Mouse (Mus musculus) hindbrain, embryonic 15.5 days (tissue): ENCODE measurements around the gene 1500009L16Rik. TPM values are rescaled to one million over a fixed set of nuclear protein-coding genes. Genes with fewer than 3 reads are reported as not detected.
A peak's percentile ranks its signal among the peaks of the same experiment; 100 is the strongest.

ENCODE experiments used
- ATAC-seq: fragments of 200-750 bp; cut with Nextera tagmentation; 2 replicates; pipeline ENCODE4 v1.8.0; 2017; ENCODE audit warnings: low read depth, moderate number of reproducible peaks, moderate TSS enrichment; ENCODE audit not compliant: low FRiP score
- H3K27ac ChIP-seq: fragments of 300-500 bp; sonication (generic); replicated peaks from 2 replicates; pipeline ENCODE4 v1.5.1; 2015; ENCODE audit warnings: mild to moderate bottlenecking, inconsistent platforms
- H3K27me3 ChIP-seq: fragments of 300-500 bp; sonication (generic); 2 replicates; pipeline ENCODE4 v1.6.1; 2015; ENCODE audit warnings: control low read depth, inconsistent platforms
- H3K36me3 ChIP-seq: fragments of 300-500 bp; sonication (generic); 2 replicates; pipeline ENCODE4 v1.6.1; 2015; ENCODE audit warnings: control low read depth, inconsistent platforms
- H3K4me1 ChIP-seq: fragments of 300-500 bp; sonication (generic); replicated peaks from 2 replicates; pipeline ENCODE4 v1.6.1; 2015; ENCODE audit warnings: control low read depth, inconsistent platforms
- H3K4me2 ChIP-seq: fragments of 300-500 bp; sonication (generic); 2 replicates; pipeline ENCODE4 v1.6.1; 2015; ENCODE audit warnings: moderate library complexity, mild to moderate bottlenecking, inconsistent platforms
- H3K4me3 ChIP-seq: fragments of 300-500 bp; sonication (generic); 2 replicates; pipeline ENCODE4 v1.5.1; 2015; ENCODE audit warnings: mild to moderate bottlenecking, inconsistent platforms
- H3K9ac ChIP-seq: fragments of 300-500 bp; sonication (generic); 2 replicates; pipeline ENCODE4 v1.6.1; 2015; ENCODE audit warnings: inconsistent platforms
- H3K9me3 ChIP-seq: fragments of 300-500 bp; sonication (generic); 2 replicates; pipeline ENCODE4 v1.6.1; 2016; ENCODE audit warnings: control low read depth, inconsistent platforms
- WGBS: fragments of 180-500 bp; shearing (Covaris S2); methylation state at CpG from one replicate; pipeline ENCODE4 v1.1.7; 2015; 5-methylcytosine and 5-hydroxymethylcytosine counted together
- polyA plus RNA-seq: library from polyadenylated mRNA; unstranded; fragments of >200 nt; fragmentation: Nextera tagmentation; extraction: Ambion mirVana; gene quantifications from 2 replicates; pipeline ENCODE4 v1.2.1, GENCODE M21; 2015

Gene 1500009L16Rik
- polyA plus RNA-seq = 82.8 and 89.7 TPM in 2 replicates

GRCm38 (mm10) chr10:83722579-83723031, at the start of gene 1500009L16Rik:
Gene 1500009L16Rik (plus strand): TSS chr10:83722865.
- no peaks in the 10 kb centered on the region for H3K36me3 ChIP-seq
- H3K4me3 ChIP-seq = peak within 1 kb of the TSS; percentile 65
- ATAC-seq = peak; percentile 99
- under 1% methylated on average over 29 of the region's 37 CpGs for WGBS
- H3K9me3 ChIP-seq = no peaks in the 10 kb centered on the region
- no peaks in the 10 kb centered on the region for H3K27me3 ChIP-seq
- peak within 1 kb of the TSS; percentile 65 for H3K9ac ChIP-seq
- peak within 1 kb of the TSS; percentile 62 for H3K4me2 ChIP-seq
- H3K4me1 ChIP-seq = peaks cover 17% of the 10 kb centered on the region
- H3K27ac ChIP-seq = no peak within 1 kb of the TSS; the same call in 1 of the 2 replicates

DNA sequence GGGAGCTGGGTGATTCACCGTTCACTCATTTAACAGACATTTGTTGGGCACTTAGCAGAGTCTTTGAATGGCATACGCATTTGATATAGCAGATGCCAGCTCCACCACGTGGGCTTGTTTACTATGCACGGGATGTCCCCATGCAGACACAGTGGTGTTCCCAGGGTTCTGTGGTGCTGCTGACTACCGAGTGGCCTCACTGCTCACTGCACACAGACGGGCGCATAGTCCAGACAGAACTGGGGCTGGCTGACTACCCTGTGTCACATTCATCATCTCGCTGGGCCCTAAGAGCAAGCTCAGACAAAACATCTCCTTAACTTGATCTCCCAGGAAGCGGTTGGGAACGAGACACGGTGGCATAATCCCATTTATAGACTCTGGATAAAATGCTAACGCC, 41.3 kb upstream of the 1500009L16Rik start:
- Histone ChIP-seq H3K27me3 (no peaks in the 10 kb centered on the region), H3K36me3 (no peaks in the 10 kb centered on the region), H3K9me3 (no peaks in the 10 kb centered on the region), H3K4me3 (no peak overlapping the region), H3K27ac (no peak overlapping the region), H3K4me1 (no peaks in the 10 kb centered on the region), H3K9ac (no peak overlapping the region), H3K4me2 (no peak overlapping the region)
- whole genome bisulfite sequencing = 82% methylated on average over 12 of the region's 12 CpGs
- ATAC-seq = no peak

- 90% methylated on average over 2 of the region's 2 CpGs for WGBS
- ATAC-seq = no peak
- Histone ChIP-seq H3K4me3 (no peak overlapping the region), H3K27ac (no peak overlapping the region), H3K4me2 (no peak overlapping the region), H3K27me3 (no peaks in the 10 kb centered on the region), H3K36me3 (no peaks in the 10 kb centered on the region), H3K9ac (no peak overlapping the region), H3K4me1 (no peaks in the 10 kb centered on the region), H3K9me3 (no peaks in the 10 kb centered on the region)
Measured at GRCm38 (mm10) chr10:83688215-83688614, 34.5 kb upstream of the 1500009L16Rik start.

DNA sequence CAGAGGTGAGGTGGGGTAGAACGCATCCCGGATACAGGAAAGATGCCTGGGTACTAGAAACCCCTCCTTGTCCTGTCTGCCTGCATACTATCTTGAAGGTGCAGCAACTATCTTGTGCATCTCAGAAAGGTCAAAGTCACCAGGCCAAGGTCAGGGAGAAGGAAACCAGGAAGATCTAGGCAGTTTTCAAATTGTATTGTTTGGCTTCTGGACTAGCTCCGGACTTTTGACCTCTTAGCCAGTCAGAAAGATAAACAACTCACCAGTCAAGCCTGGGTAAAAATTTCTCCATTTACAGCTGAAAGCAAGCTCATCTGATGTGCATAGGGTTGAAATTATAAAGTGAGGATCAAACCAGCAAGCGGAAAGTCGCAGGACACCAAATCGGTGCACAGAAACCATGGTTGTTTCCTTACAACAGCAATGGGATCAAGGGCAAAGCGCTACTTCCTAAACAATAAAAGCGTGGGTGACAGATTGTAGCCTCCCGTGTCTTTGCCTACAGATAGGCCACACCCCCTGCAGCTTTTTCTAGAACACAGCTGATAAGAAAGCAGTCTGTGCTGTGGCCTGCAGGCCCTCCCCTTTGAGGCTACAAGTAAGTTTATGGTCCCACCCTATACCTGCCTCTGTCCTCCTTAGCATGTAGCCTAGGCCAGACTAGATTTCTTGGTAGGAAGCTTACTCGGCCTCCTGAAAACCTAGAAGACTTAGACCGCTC, 30.3 kb upstream of the 1500009L16Rik start:
- Histone ChIP-seq H3K4me1 (no peaks in the 10 kb centered on the region), H3K27ac (no peak overlapping the region), H3K4me3 (no peak overlapping the region), H3K9me3 (no peaks in the 10 kb centered on the region), H3K27me3 (no peaks in the 10 kb centered on the region), H3K36me3 (no peaks in the 10 kb centered on the region), H3K9ac (no peak overlapping the region), H3K4me2 (no peak overlapping the region)
- no peak for ATAC-seq
- WGBS = 85% methylated on average over 11 of the region's 11 CpGs

DNA sequence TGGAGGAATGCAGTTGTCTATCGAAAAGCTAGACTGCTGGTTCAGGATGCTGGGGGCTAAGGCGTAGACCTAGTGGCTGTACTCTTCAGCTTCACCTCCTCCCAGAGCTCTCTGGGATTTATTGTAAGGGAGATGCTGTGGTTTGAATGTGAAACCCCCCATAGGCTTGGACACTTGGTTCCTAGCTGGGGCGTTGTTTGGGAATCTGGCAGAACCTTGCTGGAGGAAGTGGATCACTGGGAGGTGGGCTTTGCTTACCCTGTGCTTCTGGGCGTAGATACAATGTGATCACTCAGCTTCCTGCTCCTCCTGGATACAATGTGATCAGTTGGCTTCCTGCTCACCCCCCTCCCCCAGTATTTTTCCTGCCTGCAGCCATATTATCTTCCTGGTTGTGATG, 26.4 kb upstream of the 1500009L16Rik start:
- no peak overlapping the region for H3K9ac ChIP-seq
- no peak overlapping the region for H3K27ac ChIP-seq
- no peak overlapping the region for H3K4me2 ChIP-seq
- H3K36me3 ChIP-seq = no peaks in the 10 kb centered on the region
- no peaks in the 10 kb centered on the region for H3K9me3 ChIP-seq
- H3K4me1 ChIP-seq = no peaks in the 10 kb centered on the region
- no peaks in the 10 kb centered on the region for H3K27me3 ChIP-seq
- H3K4me3 ChIP-seq = no peak overlapping the region
- WGBS = 86% methylated on average over 4 of the region's 4 CpGs
- no peak for ATAC-seq

DNA sequence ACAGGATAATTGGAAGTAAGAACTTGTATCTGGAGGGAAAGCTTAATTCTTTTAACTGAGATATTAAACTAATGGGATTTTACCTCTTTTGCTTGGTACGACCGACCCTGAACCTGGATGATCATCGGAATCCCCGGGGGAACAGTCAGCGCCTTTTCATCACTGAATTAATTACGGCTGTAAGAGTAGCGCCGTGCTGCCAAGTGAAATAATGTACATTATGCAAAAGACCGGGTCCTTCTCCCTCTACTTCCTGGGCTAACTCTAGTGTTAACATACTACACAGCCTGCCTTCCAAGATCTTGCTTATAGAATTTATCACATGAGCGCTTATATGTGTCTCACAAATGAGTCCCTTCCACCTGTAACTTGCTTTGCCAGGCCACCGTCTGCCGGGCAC, 16.0 kb upstream of the 1500009L16Rik start:
- Histone ChIP-seq H3K9me3 (no peaks in the 10 kb centered on the region), H3K27ac (no peak overlapping the region), H3K4me1 (no peaks in the 10 kb centered on the region), H3K9ac (no peak overlapping the region), H3K27me3 (no peaks in the 10 kb centered on the region), H3K36me3 (no peaks in the 10 kb centered on the region), H3K4me3 (no peak overlapping the region), H3K4me2 (no peak overlapping the region)
- ATAC-seq = peak; percentile 66
- 76% methylated on average over 12 of the region's 12 CpGs for WGBS

- Histone ChIP-seq H3K4me3 (no peak overlapping the region), H3K36me3 (no peaks in the 10 kb centered on the region), H3K27me3 (no peaks in the 10 kb centered on the region), H3K4me1 (peaks cover 4% of the 10 kb centered on the region; the same call in 1 of the 2 replicates), H3K4me2 (no peak overlapping the region), H3K9ac (no peak overlapping the region), H3K9me3 (no peaks in the 10 kb centered on the region), H3K27ac (no peak overlapping the region)
- 61% methylated on average over 3 of the region's 3 CpGs for WGBS
- no peak for ATAC-seq
Measured at GRCm38 (mm10) chr10:83709920-83710319, 12.7 kb upstream of the 1500009L16Rik start.

- Histone ChIP-seq H3K4me3 (no peak overlapping the region), H3K9me3 (no peaks in the 10 kb centered on the region), H3K27ac (no peak overlapping the region), H3K27me3 (no peaks in the 10 kb centered on the region), H3K36me3 (no peaks in the 10 kb centered on the region), H3K9ac (no peak overlapping the region), H3K4me1 (peaks cover 4% of the 10 kb centered on the region; the same call in 1 of the 2 replicates), H3K4me2 (no peak overlapping the region)
- ATAC-seq = no peak
- WGBS = 56% methylated on average over 10 of the region's 10 CpGs
Measured at GRCm38 (mm10) chr10:83711769-83712168, 10.9 kb upstream of the 1500009L16Rik start.

GRCm38 (mm10) chr10:83718855-83719474, 3.7 kb upstream of the 1500009L16Rik start:
- H3K9ac ChIP-seq = no peak overlapping the region
- no peaks in the 10 kb centered on the region for H3K36me3 ChIP-seq
- no peak overlapping the region for H3K4me3 ChIP-seq
- H3K27ac ChIP-seq = no peak overlapping the region
- 88% methylated on average over 12 of the region's 12 CpGs for WGBS
- no peak overlapping the region for H3K4me2 ChIP-seq
- ATAC-seq = no peak
- no peaks in the 10 kb centered on the region for H3K9me3 ChIP-seq
- H3K4me1 ChIP-seq = peaks cover 15% of the 10 kb centered on the region
- H3K27me3 ChIP-seq = no peaks in the 10 kb centered on the region

- H3K9me3 ChIP-seq = no peaks in the 10 kb centered on the region
- H3K9ac ChIP-seq = peak overlapping the region; percentile 65
- no peaks in the 10 kb centered on the region for H3K27me3 ChIP-seq
- peak overlapping the region; percentile 62 for H3K4me2 ChIP-seq
- 0% methylated on average over 21 of the region's 23 CpGs for WGBS
- H3K4me1 ChIP-seq = peaks cover 17% of the 10 kb centered on the region
- H3K27ac ChIP-seq = no peak overlapping the region; the same call in 1 of the 2 replicates
- peak; percentile 78 for ATAC-seq
- H3K36me3 ChIP-seq = no peaks in the 10 kb centered on the region
- peak overlapping the region; percentile 65 for H3K4me3 ChIP-seq
Measured at GRCm38 (mm10) chr10:83723055-83723454, 390 bp downstream of the 1500009L16Rik start.

DNA sequence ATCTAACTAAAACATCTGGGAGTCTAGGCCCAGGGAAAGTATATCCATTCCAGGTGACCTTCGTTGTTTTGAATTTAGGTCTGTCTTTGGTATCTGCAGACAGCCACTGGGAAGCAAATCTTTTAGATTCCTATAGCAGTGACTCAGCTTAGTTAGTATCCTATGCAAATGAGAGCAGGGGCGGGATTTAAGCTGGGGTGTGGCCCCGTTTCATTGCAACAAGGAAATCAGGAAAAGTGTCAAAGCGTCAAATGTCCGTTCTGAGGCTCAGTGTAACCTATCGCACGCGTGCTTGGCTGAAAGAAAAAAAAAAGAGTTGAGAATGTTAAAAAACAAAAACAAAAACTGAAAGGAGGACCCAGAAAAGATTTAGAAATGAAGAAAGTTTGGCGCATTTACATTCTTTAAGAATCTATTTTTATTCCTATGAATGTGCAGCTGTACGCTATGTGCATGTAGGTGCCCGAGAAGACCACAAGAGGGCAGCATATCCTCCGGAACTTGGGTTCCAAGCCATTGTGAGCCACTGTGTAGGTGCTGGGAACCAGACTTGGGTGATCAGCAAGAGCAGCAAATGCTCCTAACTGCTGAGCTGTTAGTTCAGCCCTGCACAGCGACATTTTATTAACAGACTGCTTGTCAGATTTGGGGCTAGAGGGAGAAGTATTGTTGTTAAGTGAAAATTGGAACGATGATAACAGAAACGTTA, 1.8 kb downstream of the 1500009L16Rik start:
- Histone ChIP-seq H3K36me3 (no peaks in the 10 kb centered on the region), H3K9ac (no peak overlapping the region), H3K4me3 (no peak overlapping the region), H3K27me3 (no peaks in the 10 kb centered on the region), H3K9me3 (no peaks in the 10 kb centered on the region), H3K4me2 (no peak overlapping the region), H3K4me1 (peaks cover 17% of the 10 kb centered on the region), H3K27ac (no peak overlapping the region)
- WGBS = 87% methylated on average over 15 of the region's 15 CpGs
- ATAC-seq = no peak

DNA sequence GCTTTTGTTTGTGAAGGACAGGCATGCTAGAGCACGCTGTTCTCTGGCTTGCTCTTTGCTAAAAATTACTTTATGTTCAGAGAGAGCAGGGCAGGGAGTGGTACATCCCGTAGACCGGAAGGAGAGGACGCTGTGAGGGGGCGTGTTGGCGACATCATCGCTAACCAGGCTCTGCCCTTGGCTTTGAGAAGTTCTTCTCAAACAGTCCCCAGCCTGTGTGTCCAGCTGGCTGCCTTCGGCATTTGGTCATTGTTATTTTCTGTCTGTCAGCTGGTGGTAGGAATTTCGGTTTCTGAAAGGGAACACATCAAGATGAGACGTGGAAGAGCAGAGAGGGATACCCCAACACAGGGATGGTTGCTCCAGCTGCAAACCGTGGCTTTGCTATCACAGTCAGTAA, 3.5 kb downstream of the 1500009L16Rik start:
- no peaks in the 10 kb centered on the region for H3K9me3 ChIP-seq
- no peak for ATAC-seq
- H3K4me2 ChIP-seq = no peak overlapping the region
- H3K4me3 ChIP-seq = no peak overlapping the region
- no peaks in the 10 kb centered on the region for H3K27me3 ChIP-seq
- 75% methylated on average over 11 of the region's 11 CpGs for WGBS
- H3K27ac ChIP-seq = no peak overlapping the region
- H3K36me3 ChIP-seq = no peaks in the 10 kb centered on the region
- H3K4me1 ChIP-seq = peaks cover 17% of the 10 kb centered on the region
- no peak overlapping the region for H3K9ac ChIP-seq
